Mouse (Mus musculus) colon, adult 2 months (tissue): ENCODE results near the gene Cbll1. TPM values are rescaled to one million over a fixed set of nuclear protein-coding genes. Genes with fewer than 3 reads are reported as not detected.

Experiments used
- polyA plus RNA-seq: library from polyadenylated mRNA; depleted of rRNA; stranded (reverse); fragments of >200 nt; gene quantifications from 2 replicates; pipeline ENCODE4 v1.2.3, GENCODE M21; 2012; rRNA removed

Gene Cbll1
- polyA plus RNA-seq = 2.9 and 3.6 TPM in 2 replicates

GRCm38 (mm10) chr12:31499314-31500131 is at the start of gene Cbll1:
TSS of gene Cbll1 (minus strand) at chr12:31499616.

Other genes with a start within 250 kb of the Cbll1 start
- gene Lamb1, start 234.4 kb downstream of the Cbll1 start, polyA plus RNA-seq = 34.0 and 34.3 TPM in 2 replicates
- gene Dld, start 148.2 kb downstream of the Cbll1 start, polyA plus RNA-seq = 9.1 and 11.1 TPM in 2 replicates
- 155 and 187 TPM in 2 replicates for gene Slc26a3, start 108.7 kb downstream of the Cbll1 start, polyA plus RNA-seq
- 0.10 and 0.14 TPM in 2 replicates for gene Slc26a4, start 60.4 kb upstream of the Cbll1 start, polyA plus RNA-seq
- gene Bcap29, start 135.0 kb upstream of the Cbll1 start, polyA plus RNA-seq = 0.44 and 0.91 TPM in 2 replicates
- gene Dus4l, start 155.2 kb upstream of the Cbll1 start, polyA plus RNA-seq = 3.4 and 3.8 TPM in 2 replicates
- gene Cog5, start 155.3 kb upstream of the Cbll1 start, polyA plus RNA-seq = 12.0 and 13.8 TPM in 2 replicates
- 0.22 TPM in 1 of 2 replicates, not detected in the other for gene Gpr22, start 214.3 kb upstream of the Cbll1 start, polyA plus RNA-seq